Mouse (Mus musculus) hindbrain, embryonic 14.5 days (tissue): ENCODE data around the gene Bicdl1. TPM values are rescaled to one million over a fixed set of nuclear protein-coding genes. Genes with fewer than 3 reads are reported as not detected.

Source experiments
- ATAC-seq: fragments of 200-750 bp; cut with Nextera tagmentation; 2 replicates; pipeline ENCODE4 v1.8.0; 2017; ENCODE audit warnings: moderate number of reproducible peaks, mild to moderate bottlenecking, moderate TSS enrichment, moderate library complexity; ENCODE audit not compliant: low FRiP score
- DNase-seq: peaks from one replicate; pipeline ENCODE4 v3.0.0-alpha.2; 2015; ENCODE audit warnings: low spot score
- H3K27ac ChIP-seq: fragments of 300-500 bp; sonication (generic); 2 replicates; pipeline ENCODE4 v1.5.1; 2014; ENCODE audit warnings: mild to moderate bottlenecking, moderate library complexity
- H3K27me3 ChIP-seq: fragments of 300-500 bp; sonication (generic); 2 replicates; pipeline ENCODE4 v1.6.1; 2014; ENCODE audit warnings: mild to moderate bottlenecking, low read length, mixed read lengths; ENCODE audit not compliant: control insufficient read depth, insufficient read depth
- H3K36me3 ChIP-seq: fragments of 300-500 bp; sonication (generic); replicated peaks from 2 replicates; pipeline ENCODE4 v1.6.1; 2014; ENCODE audit not compliant: control insufficient read depth, insufficient read depth
- H3K4me1 ChIP-seq: fragments of 300-500 bp; sonication (generic); replicated peaks from 2 replicates; pipeline ENCODE4 v1.6.1; 2014; ENCODE audit warnings: antibody characterized with exemption, low read length, mixed read lengths; ENCODE audit not compliant: control insufficient read depth, insufficient read depth
- H3K4me2 ChIP-seq: fragments of 300-500 bp; sonication (generic); replicated peaks from 2 replicates; pipeline ENCODE4 v1.6.1; 2014; ENCODE audit warnings: mild to moderate bottlenecking, moderate library complexity
- H3K4me3 ChIP-seq: fragments of 300-500 bp; sonication (generic); replicated peaks from 2 replicates; pipeline ENCODE4 v1.5.1; 2014; ENCODE audit warnings: mild to moderate bottlenecking, low read length
- H3K9ac ChIP-seq: fragments of 300-500 bp; sonication (generic); 2 replicates; pipeline ENCODE4 v1.6.1; 2014
- H3K9me3 ChIP-seq: fragments of 300-500 bp; sonication (generic); 2 replicates; pipeline ENCODE4 v1.6.1; 2016; ENCODE audit warnings: low read length; ENCODE audit not compliant: control insufficient read depth
- WGBS: fragments of 180-500 bp; shearing (Covaris S2); extraction: QIAGEN DNeasy Blood & Tissue Kit; methylation state at CpG from one replicate; pipeline ENCODE4 v1.1.7; 2014; 5-methylcytosine and 5-hydroxymethylcytosine counted together
- polyA plus RNA-seq: library from polyadenylated mRNA; unstranded; fragments of >200 nt; fragmentation: Nextera tagmentation; extraction: Ambion mirVana; gene quantifications from 2 replicates; pipeline ENCODE4 v1.2.1, GENCODE M21; 2014

Gene Bicdl1
- polyA plus RNA-seq, 1 experiment from 2014 or later = 36.2 TPM

- peaks cover 46% of the 10 kb centered on the region for H3K36me3 ChIP-seq
- no peaks in the 10 kb centered on the region for H3K27me3 ChIP-seq
- H3K4me3 ChIP-seq = no peak overlapping the region
- ATAC-seq = no peak
- H3K4me2 ChIP-seq = no peak overlapping the region
- H3K9ac ChIP-seq = no peak overlapping the region
- H3K4me1 ChIP-seq = peaks cover 11% of the 10 kb centered on the region
- 86% methylated on average over 10 of the region's 10 CpGs for WGBS
- H3K9me3 ChIP-seq = no peaks in the 10 kb centered on the region
- no peak overlapping the region for H3K27ac ChIP-seq
- DNase-seq = no peak
These were observed 80.5 kb downstream of the Bicdl1 start for GRCm38 (mm10) chr5:115650885-115651284.

- Histone ChIP-seq H3K4me3 (no peak overlapping the region), H3K36me3 (peaks cover 50% of the 10 kb centered on the region), H3K27ac (no peak overlapping the region), H3K4me2 (no peak overlapping the region), H3K27me3 (no peaks in the 10 kb centered on the region), H3K9me3 (no peaks in the 10 kb centered on the region), H3K4me1 (peaks cover 11% of the 10 kb centered on the region), H3K9ac (no peak overlapping the region)
- DNase-seq (no peak), ATAC-seq (no peak)
- 88% methylated on average over 8 of the region's 8 CpGs for WGBS
These were observed 81.7 kb downstream of the Bicdl1 start for GRCm38 (mm10) chr5:115649699-115650098.

GRCm38 (mm10) chr5:115648876-115649275, 82.5 kb downstream of the Bicdl1 start:
- H3K9ac ChIP-seq = no peak overlapping the region
- DNase-seq (no peak), ATAC-seq (no peak)
- peaks cover 11% of the 10 kb centered on the region for H3K4me1 ChIP-seq
- 67% methylated on average over 3 of the region's 3 CpGs for WGBS
- peaks cover 54% of the 10 kb centered on the region for H3K36me3 ChIP-seq
- H3K9me3 ChIP-seq = no peaks in the 10 kb centered on the region
- no peak overlapping the region for H3K27ac ChIP-seq
- H3K4me2 ChIP-seq = no peak overlapping the region
- no peaks in the 10 kb centered on the region for H3K27me3 ChIP-seq
- H3K4me3 ChIP-seq = no peak overlapping the region

DNA sequence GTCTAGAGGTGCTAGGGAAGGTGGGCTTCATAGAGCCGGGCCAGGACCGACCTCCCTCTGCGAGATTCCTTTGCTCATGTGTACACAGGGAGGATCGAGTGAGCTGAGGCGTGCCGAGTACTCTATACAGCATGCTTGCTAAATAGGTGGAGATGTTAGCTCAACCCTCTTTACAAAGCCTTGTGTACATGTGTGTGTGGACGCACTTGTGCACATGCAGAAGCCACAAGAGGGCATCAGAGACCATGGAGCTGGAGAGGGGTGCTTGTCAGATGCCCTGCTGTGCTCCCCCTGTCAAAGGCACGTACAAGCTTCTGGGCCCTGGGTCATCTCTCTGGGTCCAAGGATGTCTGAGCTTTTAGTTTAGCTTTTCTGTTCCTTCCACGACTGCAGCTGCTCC, 87.2 kb downstream of the Bicdl1 start:
- WGBS = 87% methylated on average over 9 of the region's 9 CpGs
- H3K27ac ChIP-seq = no peak overlapping the region
- DNase-seq = no peak

DNA sequence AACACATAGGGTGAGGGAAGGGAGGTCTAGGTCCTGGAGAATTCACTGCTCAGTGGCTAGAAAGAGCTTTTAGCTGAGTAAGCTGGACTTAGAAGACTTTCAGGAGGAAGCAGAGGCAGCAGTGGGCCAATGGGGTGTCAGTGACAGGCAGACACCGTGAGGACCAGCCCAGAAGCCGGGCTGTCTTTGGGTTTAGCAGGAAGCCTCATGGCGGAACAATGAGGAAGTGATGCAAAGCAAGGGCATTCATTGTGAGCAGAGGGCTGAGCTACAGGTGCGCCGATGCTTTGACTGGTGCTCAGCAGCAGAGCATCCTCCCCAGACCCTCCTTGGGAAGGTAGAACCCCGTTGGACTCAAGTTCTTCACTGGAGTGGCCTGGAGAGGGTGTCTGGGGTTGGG, 95.9 kb downstream of the Bicdl1 start:
- Histone ChIP-seq H3K9ac (no peak overlapping the region), H3K4me1 (peaks cover 26% of the 10 kb centered on the region)
- ATAC-seq = no peak

More for the DNA sequence above, 87.2 kb downstream of the Bicdl1 start:
- Histone ChIP-seq H3K27me3 (no peaks in the 10 kb centered on the region), H3K4me1 (no peaks in the 10 kb centered on the region), H3K9ac (no peak overlapping the region), H3K9me3 (no peaks in the 10 kb centered on the region), H3K36me3 (peaks cover 92% of the 10 kb centered on the region), H3K4me2 (no peak overlapping the region), H3K4me3 (no peak overlapping the region)
- ATAC-seq = no peak

DNA sequence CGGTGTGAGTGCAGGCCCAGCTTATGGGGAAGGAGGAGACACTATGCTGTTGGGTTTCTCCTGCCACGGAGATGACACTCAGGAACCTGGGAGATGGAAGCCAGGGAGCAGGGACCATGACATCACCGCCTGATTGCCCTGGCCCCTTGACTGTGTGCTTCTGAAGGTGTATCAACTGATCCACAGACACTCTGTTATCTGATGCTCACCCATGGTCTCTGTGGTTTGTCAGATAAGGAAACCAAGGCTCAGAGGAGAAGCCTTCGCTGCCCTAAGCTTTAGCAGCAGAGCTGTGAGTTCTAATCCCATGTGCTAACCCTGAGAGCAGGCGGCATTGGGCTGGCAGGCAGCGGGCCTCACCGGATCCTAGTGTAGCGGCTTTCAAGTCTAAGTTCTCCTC, 97.4 kb downstream of the Bicdl1 start:
- Histone ChIP-seq H3K9me3 (no peaks in the 10 kb centered on the region), H3K4me1 (peaks cover 26% of the 10 kb centered on the region), H3K27me3 (no peaks in the 10 kb centered on the region), H3K36me3 (peaks cover 9% of the 10 kb centered on the region), H3K27ac (no peak overlapping the region), H3K9ac (no peak overlapping the region; the same call in 1 of the 2 replicates), H3K4me3 (0 out of 2 replicates have a peak overlapping the region, but pooled peaks have one; percentile 80), H3K4me2 (no peak overlapping the region; the same call in 1 of the 2 replicates)
- DNase-seq = no peak
- no peak for ATAC-seq
- WGBS = 91% methylated on average over 8 of the region's 8 CpGs

More for the DNA sequence above, 95.9 kb downstream of the Bicdl1 start:
- no peaks in the 10 kb centered on the region for H3K9me3 ChIP-seq
- no peak overlapping the region for H3K4me2 ChIP-seq
- peaks cover 24% of the 10 kb centered on the region for H3K36me3 ChIP-seq
- no peak overlapping the region for H3K4me3 ChIP-seq
- H3K27me3 ChIP-seq = no peaks in the 10 kb centered on the region
- 73% methylated on average over 6 of the region's 6 CpGs for WGBS
- H3K27ac ChIP-seq = no peak overlapping the region
- no peak for DNase-seq

- Histone ChIP-seq H3K4me3 (peak overlapping the region; percentile 80), H3K4me1 (peaks cover 26% of the 10 kb centered on the region), H3K36me3 (no peaks in the 10 kb centered on the region; the same call in 1 of the 2 replicates), H3K27me3 (no peaks in the 10 kb centered on the region), H3K9ac (peak overlapping the region; percentile 86), H3K9me3 (no peaks in the 10 kb centered on the region), H3K4me2 (peak overlapping the region; percentile 88), H3K27ac (no peak overlapping the region)
- DNase-seq (no peak), ATAC-seq (no peak)
- WGBS = 53% methylated on average over 4 of the region's 4 CpGs
These were observed 98.4 kb downstream of the Bicdl1 start for GRCm38 (mm10) chr5:115633060-115633459.

DNA sequence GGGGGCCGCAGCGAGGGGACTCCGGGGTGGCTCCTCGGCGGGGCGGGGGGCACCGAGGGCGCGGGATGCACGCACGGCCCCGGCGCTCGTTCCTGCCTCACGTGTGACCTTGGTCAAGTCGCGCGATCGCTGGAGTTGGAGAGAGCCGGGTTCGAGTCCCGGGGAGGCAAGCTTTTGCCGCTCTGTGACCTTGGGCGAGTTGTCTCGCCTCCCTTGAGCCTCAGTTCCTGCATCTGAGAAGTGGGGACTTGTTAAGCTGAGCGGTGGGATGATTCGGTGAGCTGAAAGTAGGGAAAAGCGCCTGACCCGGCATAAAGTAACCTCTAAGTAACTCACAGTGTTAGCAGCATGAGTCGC, 99.1 kb downstream of the Bicdl1 start:
- Histone ChIP-seq H3K27me3 (no peaks in the 10 kb centered on the region), H3K9me3 (no peaks in the 10 kb centered on the region), H3K4me3 (peak overlapping the region; percentile 80), H3K4me1 (peaks cover 26% of the 10 kb centered on the region), H3K36me3 (no peaks in the 10 kb centered on the region; the same call in 1 of the 2 replicates), H3K9ac (peak overlapping the region; percentile 86), H3K27ac (peak overlapping the region; percentile 91), H3K4me2 (peak overlapping the region; percentile 88)
- DNase-seq (no peak), ATAC-seq (no peak)
- under 1% methylated on average over 21 of the region's 30 CpGs for WGBS

- H3K27me3 ChIP-seq = no peaks in the 10 kb centered on the region
- peak within 1 kb of the TSS; percentile 80 for H3K4me3 ChIP-seq
- H3K9ac ChIP-seq = peak within 1 kb of the TSS; percentile 86
- peak within 1 kb of the TSS; percentile 88 for H3K4me2 ChIP-seq
- peak within 1 kb of the TSS; percentile 91 for H3K27ac ChIP-seq
- H3K9me3 ChIP-seq = no peaks in the 10 kb centered on the region
- H3K36me3 ChIP-seq = no peaks in the 10 kb centered on the region; the same call in 1 of the 2 replicates
- ATAC-seq (peak; percentile 83), DNase-seq (peak; percentile 99)
- under 1% methylated on average over 65 of the region's 125 CpGs for WGBS
- H3K4me1 ChIP-seq = peaks cover 26% of the 10 kb centered on the region
These were observed 99.7 kb downstream of the Bicdl1 start, which contains the start of gene Rab35 for GRCm38 (mm10) chr5:115631505-115632357. Rab35 (plus strand) TSS chr5:115631908.
